Mouse (Mus musculus) effector memory CD4-positive, alpha-beta T cell, adult 7 months (primary cell): ENCODE results near the gene Nmur1. TPM values are rescaled to one million over a fixed set of nuclear protein-coding genes. Genes with fewer than 3 reads are reported as not detected.

ENCODE experiments used
- polyA plus RNA-seq: library from polyadenylated mRNA; unstranded; fragments of 100-300 nt; shearing (Covaris generic); gene quantifications from one replicate; pipeline ENCODE4 v1.2.1, GENCODE M21; 2017

Nmur1 gene
- not detected for polyA plus RNA-seq

GRCm38 (mm10) chr1:86426128-86426527 lies at the start of gene Nmur1, which contains the start of gene Tex44:
Gene Nmur1 (minus strand): TSS chr1:86426228.
Gene Tex44 (plus strand): TSS chr1:86426329.

DNA sequence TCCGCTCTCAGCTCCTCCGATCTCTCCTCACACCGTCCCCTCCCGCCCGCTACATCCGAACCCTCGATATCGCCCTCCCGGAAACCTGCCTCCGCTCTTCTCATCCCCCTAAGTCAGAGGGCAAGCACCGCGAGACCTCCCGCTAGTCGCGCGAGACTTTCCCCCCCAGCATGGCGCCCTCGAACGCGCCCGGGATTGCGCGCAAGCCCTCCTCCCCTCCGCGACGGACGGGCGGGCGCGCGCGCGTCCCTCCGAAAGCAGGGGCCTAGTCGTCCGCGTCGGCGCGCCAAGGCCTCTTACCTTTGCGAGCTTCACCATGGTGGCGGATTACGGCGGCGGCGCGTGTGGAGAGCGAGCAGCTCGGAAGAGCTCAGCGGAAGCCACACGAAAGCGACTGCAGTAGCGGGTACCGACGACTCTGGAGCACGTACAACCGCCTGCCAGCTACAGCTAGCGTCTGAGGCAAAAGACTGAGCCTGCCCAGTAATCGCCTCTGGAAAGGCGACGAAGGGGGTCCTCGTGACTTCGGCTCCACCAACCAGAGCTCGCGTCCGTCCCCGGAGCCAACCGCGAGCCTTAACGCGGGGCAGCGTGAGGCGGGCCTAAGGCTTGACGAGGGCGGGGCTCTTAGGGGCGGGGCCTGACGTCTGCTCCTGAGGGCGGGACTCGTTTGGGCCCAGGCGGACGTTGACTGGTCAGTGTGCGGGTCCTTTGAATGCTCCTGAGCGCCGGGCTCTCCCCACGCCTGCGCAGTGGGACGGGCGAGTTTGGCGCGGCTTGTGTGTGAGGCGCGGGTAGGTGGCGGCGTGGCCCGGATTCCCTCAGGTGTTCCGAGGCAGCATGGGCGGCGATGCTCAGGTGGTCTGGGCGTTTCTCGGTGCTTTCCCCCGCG lies 66.9 kb downstream of the Nmur1 start, which contains the start of gene Ncl:
TSS of gene Ncl (minus strand) at position 495 of the 892 bp plus-strand sequence.

Other genes starting within 250 kb of the Nmur1 start
- gene B3gnt7, start 123.4 kb downstream of the Nmur1 start, polyA plus RNA-seq = not detected
- gene Ncl, start 66.8 kb downstream of the Nmur1 start, polyA plus RNA-seq = 560 TPM
- gene Tex44, start 101 bp upstream of the Nmur1 start, polyA plus RNA-seq = not detected
- gene Ptma, start 100.5 kb upstream of the Nmur1 start, polyA plus RNA-seq = 1,303 TPM
- gene Pde6d, start 156.4 kb upstream of the Nmur1 start, polyA plus RNA-seq = 14.4 TPM
- 13.2 TPM for gene Cops7b, start 156.7 kb upstream of the Nmur1 start, polyA plus RNA-seq
- gene Nppc, start 244.3 kb upstream of the Nmur1 start, polyA plus RNA-seq = not detected